Comparison of ENCODE assay signal across 9 mouse cellular contexts in genomic region chr15:89530336-89530735, GRCm38 (mm10). TPM values are rescaled to one million over a fixed set of nuclear protein-coding genes. Genes with fewer than 3 reads are reported as not detected.
DNase-seq lines count a peak whose midpoint lies in the region; TF ChIP-seq lines count a peak whose summit lies in the region.
"Had no signal": no experiment of that assay in that cellular context is flagged by ENCODE, and none has a peak within 500 bp of the region (broad histone marks: within the 10 kb centered on the region; RNA-seq: fewer than 3 reads in every experiment).

No protein-coding gene starts in this region.

- intact Hi-C loops in heart, postnatal 25 days (cut with DNase I) = loop anchor here (2.0 kb wide), 1 partner anchor 62 kb away; no protein-coding TSS in a partner anchor

- H3K4me1 ChIP-seq in embryonic facial prominence, embryonic 10.5 days = peaks cover 16% of the 10 kb centered on the region

- H3K9me3 ChIP-seq in embryonic facial prominence, embryonic 10.5 days = no peaks in the 10 kb centered on the region
- H3K9me3 ChIP-seq: embryonic facial prominence, embryonic 13.5 days had no signal

- no peak overlapping the region for H3K27ac ChIP-seq in embryonic facial prominence, embryonic 10.5 days (replicated peaks)
- H3K27ac ChIP-seq: embryonic facial prominence, embryonic 13.5 days had no signal

- no peak overlapping the region for H3K4me3 ChIP-seq in C2C12 (ENCODE audit: insufficient read depth, poor library complexity, severe bottlenecking)
- no peak overlapping the region for H3K4me3 ChIP-seq in embryonic facial prominence, embryonic 10.5 days
- H3K4me3 ChIP-seq: embryonic facial prominence, embryonic 13.5 days had no signal

- TF ChIP-seq CTCF in C2C12 (IDR thresholded peaks at IDR 0.05; ENCODE audit: control insufficient read depth, insufficient read depth, insufficient read length) = peak; percentile 95

- no peaks in the 10 kb centered on the region for H3K36me3 ChIP-seq in C2C12 (ENCODE audit: control insufficient read depth, insufficient read depth)
- H3K36me3 ChIP-seq in embryonic facial prominence, embryonic 10.5 days (replicated peaks) = peaks cover 10% of the 10 kb centered on the region; the same call in 1 of the 2 replicates

- H3K27me3 ChIP-seq in C2C12 (ENCODE audit: control insufficient read depth, insufficient read depth, insufficient read length) = peaks cover 36% of the 10 kb centered on the region
- peaks cover 32% of the 10 kb centered on the region for H3K27me3 ChIP-seq in embryonic facial prominence, embryonic 10.5 days (replicated peaks; ENCODE audit: low read depth, poor library complexity, severe bottlenecking)

- WGBS in embryonic facial prominence, embryonic 10.5 days = 5% methylated on average over 4 of the region's 4 CpGs
- 13% methylated on average over 4 of the region's 4 CpGs for WGBS in large intestine, adult 2 months

- peak; percentile 84 for DNase-seq in heart, adult 11 months
- no peak for DNase-seq in heart, postnatal 25 days (ENCODE audit: low spot score)
- DNase-seq in adrenal gland, postnatal 25 days = peak; percentile 58
- DNase-seq in embryonic facial prominence, embryonic 10.5 days (ENCODE audit: low spot score) = peak; percentile 77
- peak; percentile 6 for DNase-seq in large intestine, adult 2 months (ENCODE audit: low read depth, low spot score)
- DNase-seq in lung, postnatal 36 days = peak; percentile 64
- peak; percentile 86 for DNase-seq in testis, postnatal 10 days (ENCODE audit: low spot score)

- no peaks in the 10 kb centered on the region for H3K79me2 ChIP-seq in C2C12 (ENCODE audit: control insufficient read depth, insufficient read depth)

- H3ac ChIP-seq in C2C12 (ENCODE audit: control insufficient read depth, insufficient read length, low read depth) = no peak overlapping the region

- H3K79me3 ChIP-seq in C2C12 (ENCODE audit: low read depth) = no peaks in the 10 kb centered on the region

TF ChIP-seq in C2C12, 6 proteins besides CTCF, POLR2A, EP300 and RAD21:
- TF ChIP-seq MYOG (IDR thresholded peaks at IDR 0.05; ENCODE audit: control insufficient read depth, extremely low read depth, insufficient read length) (no peak), FOSL1 (IDR thresholded peaks at IDR 0.05; ENCODE audit: insufficient read depth, low read length, poor library complexity, severe bottlenecking) (no peak), MAX (IDR thresholded peaks at IDR 0.05) (no peak), MYOD1 (IDR thresholded peaks at IDR 0.05; ENCODE audit: control insufficient read depth, insufficient read length, low read depth) (no peak)

RNA-seq across cellular contexts. Expression of gene Shank3, which starts 30.9 kb away (rescaled TPM):
- total RNA-seq in heart, postnatal 25 days (2021) = 10 to 100 TPM; 48.2 to 53.3 TPM
- 4.0 TPM for polyA plus RNA-seq in C2C12 (2012; fragmentation: generic; extraction: Trizol)
- 34.3 and 52.2 TPM in 2 replicates for total RNA-seq in adrenal gland, postnatal 25 days (2021)
- polyA plus RNA-seq in embryonic facial prominence, embryonic 10.5 days (2016; fragmentation: Nextera tagmentation; extraction: Ambion mirVana) = 1.3 and 2.4 TPM in 2 replicates
- polyA plus RNA-seq in large intestine, adult 2 months (2012; rRNA removed) = 3.0 and 5.5 TPM in 2 replicates

RNA-seq across cellular contexts. Expression of gene Acr, which starts 37.8 kb away (rescaled TPM):
- under 1 TPM in 1 of 2 experiments, not detected in 1; 0.36 TPM for total RNA-seq in heart, postnatal 25 days (2021)
- not detected for polyA plus RNA-seq in C2C12 (2012; fragmentation: generic; extraction: Trizol)
- 0.46 TPM in 1 of 2 replicates, not detected in the other for total RNA-seq in adrenal gland, postnatal 25 days (2021)
- 0.18 TPM in 1 of 2 replicates, not detected in the other for polyA plus RNA-seq in embryonic facial prominence, embryonic 10.5 days (2016; fragmentation: Nextera tagmentation; extraction: Ambion mirVana)
- 0.19 and 0.40 TPM in 2 replicates for polyA plus RNA-seq in large intestine, adult 2 months (2012; rRNA removed)

RNA-seq across cellular contexts. Expression of gene Arsa, which starts 53.1 kb away (rescaled TPM):
- 10 to 100 TPM; 12.0 to 13.1 TPM for total RNA-seq in heart, postnatal 25 days (2021)
- 22.3 TPM for polyA plus RNA-seq in C2C12 (2012; fragmentation: generic; extraction: Trizol)
- 21.8 and 22.2 TPM in 2 replicates for total RNA-seq in adrenal gland, postnatal 25 days (2021)
- polyA plus RNA-seq in embryonic facial prominence, embryonic 10.5 days (2016; fragmentation: Nextera tagmentation; extraction: Ambion mirVana) = 11.2 and 11.5 TPM in 2 replicates
- 16.9 and 27.7 TPM in 2 replicates for polyA plus RNA-seq in large intestine, adult 2 months (2012; rRNA removed)
